Mouse (Mus musculus) midbrain, embryonic 12.5 days (tissue): ENCODE data around the gene Myo1b. TPM values are rescaled to one million over a fixed set of nuclear protein-coding genes. Genes with fewer than 3 reads are reported as not detected.

Source experiments
- ATAC-seq: fragments of 200-750 bp; cut with Nextera tagmentation; 2 replicates; pipeline ENCODE4 v1.8.0; 2017; ENCODE audit warnings: low read depth, moderate TSS enrichment, moderate library complexity; ENCODE audit not compliant: low FRiP score
- H3K27ac ChIP-seq: fragments of 300-500 bp; sonication (generic); replicated peaks from 2 replicates; pipeline ENCODE4 v1.5.1; 2016; ENCODE audit warnings: mild to moderate bottlenecking
- H3K27me3 ChIP-seq: fragments of 300-500 bp; sonication (generic); 2 replicates; pipeline ENCODE4 v1.6.1; 2016; ENCODE audit warnings: mild to moderate bottlenecking
- H3K36me3 ChIP-seq: fragments of 300-500 bp; sonication (generic); 2 replicates; pipeline ENCODE4 v1.6.1; 2016
- H3K4me1 ChIP-seq: fragments of 300-500 bp; sonication (generic); 2 replicates; pipeline ENCODE4 v1.6.1; 2016
- H3K4me2 ChIP-seq: fragments of 300-500 bp; sonication (generic); replicated peaks from 2 replicates; pipeline ENCODE4 v1.6.1; 2016; ENCODE audit warnings: mild to moderate bottlenecking, moderate library complexity
- H3K4me3 ChIP-seq: fragments of 300-500 bp; sonication (generic); 2 replicates; pipeline ENCODE4 v1.5.1; 2016; ENCODE audit warnings: mild to moderate bottlenecking
- H3K9ac ChIP-seq: fragments of 300-500 bp; sonication (generic); replicated peaks from 2 replicates; pipeline ENCODE4 v1.6.1; 2016; ENCODE audit warnings: mild to moderate bottlenecking, moderate library complexity
- H3K9me3 ChIP-seq: fragments of 300-500 bp; sonication (generic); 2 replicates; pipeline ENCODE4 v1.6.1; 2016; ENCODE audit warnings: mild to moderate bottlenecking
- WGBS: fragments of 180-500 bp; shearing (Covaris S2); methylation state at CpG from one replicate; pipeline ENCODE4 v1.1.7; 2016; 5-methylcytosine and 5-hydroxymethylcytosine counted together
- polyA plus RNA-seq: library from polyadenylated mRNA; unstranded; fragments of >200 nt; fragmentation: Nextera tagmentation; extraction: Ambion mirVana; gene quantifications from 2 replicates; pipeline ENCODE4 v1.2.1, GENCODE M21; 2016

Myo1b gene
- polyA plus RNA-seq, 1 experiment from 2014 or later: 115 TPM

DNA sequence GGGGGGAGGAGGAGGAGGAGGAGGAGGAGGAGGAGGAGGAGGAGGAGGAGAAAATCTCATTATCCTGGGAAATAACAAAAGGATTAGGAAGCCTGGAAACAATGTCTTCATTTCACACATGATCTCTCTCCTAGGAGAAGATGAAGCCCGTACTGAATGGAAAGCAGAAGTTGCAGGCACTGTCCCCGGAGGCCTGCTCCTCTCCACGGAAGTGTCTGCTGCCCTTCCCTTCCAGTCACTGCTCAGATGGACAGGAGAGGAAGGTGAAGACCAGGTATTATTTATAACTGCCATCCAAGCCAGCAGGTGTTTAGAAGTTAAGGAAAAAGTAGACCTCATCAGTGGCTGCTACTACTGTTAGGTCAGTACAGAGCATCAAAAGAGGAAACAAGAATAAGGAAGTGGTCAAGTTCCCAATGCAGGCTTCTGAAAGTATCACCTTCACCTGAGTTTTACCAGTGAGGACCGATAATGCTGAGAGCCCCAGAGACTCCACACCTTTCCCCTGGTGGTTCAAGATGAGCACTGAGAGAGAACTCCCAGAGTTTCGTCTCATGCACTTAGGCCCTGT is 110.7 kb downstream of the Myo1b start:
- no peak overlapping the region for H3K4me3 ChIP-seq
- H3K4me1 ChIP-seq: peaks cover 14% of the 10 kb centered on the region
- H3K9ac ChIP-seq: no peak overlapping the region
- H3K9me3 ChIP-seq: no peaks in the 10 kb centered on the region
- no peak overlapping the region for H3K4me2 ChIP-seq
- WGBS: 28% methylated on average over 5 of the region's 5 CpGs
- no peak overlapping the region for H3K27ac ChIP-seq
- 0 out of 2 replicates have a peak, but pooled peaks cover 5% of the 10 kb centered on the region for H3K36me3 ChIP-seq
- ATAC-seq: peak; percentile 54; the same call in 1 of the 2 replicates
- no peaks in the 10 kb centered on the region for H3K27me3 ChIP-seq

DNA sequence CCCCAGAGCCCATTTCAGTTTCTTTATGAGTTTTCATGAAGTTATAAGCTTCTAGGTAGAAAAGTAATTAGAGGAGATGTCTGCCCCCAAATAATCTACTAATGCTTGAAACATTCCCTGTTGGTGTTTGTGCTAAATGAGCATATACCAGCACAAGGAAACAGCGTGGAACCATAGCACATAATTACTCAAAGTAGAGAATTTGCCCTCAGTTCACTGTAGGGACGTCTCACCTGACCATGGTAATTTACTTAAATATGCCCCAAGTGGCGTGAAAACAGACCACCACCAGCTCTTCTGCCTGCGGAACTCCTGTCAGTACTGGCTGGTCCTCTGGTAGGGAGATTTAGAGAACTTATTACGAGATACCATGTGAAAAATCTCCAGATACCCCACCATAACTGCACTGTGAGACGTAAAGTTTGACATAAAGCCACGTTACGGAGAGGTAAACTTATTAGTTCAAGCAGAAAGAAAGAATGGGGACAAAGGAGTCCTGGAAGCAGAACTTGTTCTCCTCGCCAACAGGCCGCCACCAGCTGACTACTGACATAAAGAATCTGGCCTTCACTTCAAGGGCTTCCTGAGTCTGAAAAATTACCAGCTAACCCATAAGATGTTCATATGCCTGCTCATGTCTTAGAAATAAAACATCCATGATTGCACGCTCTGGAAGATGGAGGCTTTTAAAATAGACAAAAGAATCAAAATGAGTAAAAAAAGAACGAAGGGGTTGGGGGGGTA is 111.4 kb downstream of the Myo1b start:
- 42% methylated on average over 12 of the region's 12 CpGs for WGBS
- no peak overlapping the region for H3K27ac ChIP-seq

DNA sequence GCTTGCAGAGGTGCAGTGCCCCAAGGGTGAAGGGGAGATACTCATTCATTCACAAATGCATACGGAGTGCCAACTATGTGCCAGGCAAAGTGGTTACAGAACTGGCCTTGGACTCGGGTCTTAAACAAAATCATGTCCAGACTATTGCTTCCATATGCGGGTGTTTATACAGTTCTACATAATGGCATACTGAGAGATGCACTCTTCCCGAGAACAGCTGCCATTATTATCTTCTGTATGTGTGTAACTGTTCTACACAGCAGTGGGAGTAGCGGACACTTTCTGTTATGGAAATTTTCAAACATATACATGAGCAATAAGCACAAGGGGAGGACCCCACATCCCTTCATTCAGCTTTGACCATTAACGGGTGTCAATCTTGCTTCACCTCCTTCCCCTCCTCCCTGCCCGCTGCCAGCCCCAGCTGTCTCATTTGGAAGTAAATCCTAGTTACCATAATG is 117.8 kb downstream of the Myo1b start:
- H3K4me3 ChIP-seq: no peak overlapping the region
- peaks cover 15% of the 10 kb centered on the region for H3K4me1 ChIP-seq
- no peaks in the 10 kb centered on the region for H3K27me3 ChIP-seq
- H3K9me3 ChIP-seq: no peaks in the 10 kb centered on the region
- H3K9ac ChIP-seq: no peak overlapping the region
- peaks cover 7% of the 10 kb centered on the region for H3K36me3 ChIP-seq
- no peak overlapping the region for H3K4me2 ChIP-seq
- H3K27ac ChIP-seq: peak overlapping the region; percentile 43; the same call in 1 of the 2 replicates
- WGBS: 64% methylated on average over 7 of the region's 7 CpGs
- ATAC-seq: peak; percentile 44

More for the DNA sequence above, 111.4 kb downstream of the Myo1b start:
- H3K9ac ChIP-seq: no peak overlapping the region
- H3K27me3 ChIP-seq: no peaks in the 10 kb centered on the region
- no peak overlapping the region for H3K4me2 ChIP-seq
- no peaks in the 10 kb centered on the region for H3K9me3 ChIP-seq
- H3K4me1 ChIP-seq: peaks cover 14% of the 10 kb centered on the region
- no peak overlapping the region for H3K4me3 ChIP-seq
- ATAC-seq: no peak
- 0 out of 2 replicates have a peak, but pooled peaks cover 5% of the 10 kb centered on the region for H3K36me3 ChIP-seq

DNA sequence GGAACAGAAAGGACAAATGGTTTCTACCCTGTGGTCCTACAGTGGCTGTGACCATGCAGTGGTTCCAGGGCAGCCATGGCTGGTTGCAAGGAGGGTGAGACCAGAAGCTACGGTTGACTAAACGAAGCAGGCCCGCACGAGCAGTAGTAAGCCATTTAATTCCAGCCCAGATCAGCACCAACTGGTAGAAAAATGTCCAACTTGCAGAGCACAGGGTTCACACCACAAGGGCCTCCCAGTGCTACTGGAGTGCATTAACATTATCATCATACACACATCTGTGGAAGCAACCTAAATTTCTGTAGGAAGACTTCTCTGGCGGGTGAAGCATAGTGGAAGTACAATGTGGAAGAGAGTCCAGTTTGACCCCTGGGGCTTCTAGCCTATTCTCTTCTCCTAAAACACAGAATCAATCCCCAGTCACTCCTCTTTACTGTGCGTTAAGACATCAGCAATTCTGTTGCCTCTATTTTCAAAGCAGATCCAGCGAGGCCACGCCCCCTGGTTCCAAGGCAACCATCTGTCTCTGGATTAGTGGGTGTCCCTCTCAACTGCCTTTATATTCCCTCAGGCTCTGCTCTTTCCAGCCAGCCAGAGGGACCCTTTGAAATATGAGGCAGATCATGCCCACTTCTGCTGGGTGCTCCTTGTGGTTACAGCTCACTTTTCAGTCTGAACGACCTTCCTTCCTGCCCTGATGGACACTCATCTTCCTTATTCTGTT is 120.1 kb downstream of the Myo1b start:
- peak overlapping the region; percentile 64 for H3K27ac ChIP-seq
- 43% methylated on average over 9 of the region's 9 CpGs for WGBS
- peak; percentile 81 for ATAC-seq
- peaks cover 24% of the 10 kb centered on the region for H3K36me3 ChIP-seq
- no peak overlapping the region for H3K4me2 ChIP-seq
- H3K27me3 ChIP-seq: no peaks in the 10 kb centered on the region
- no peak overlapping the region for H3K4me3 ChIP-seq
- H3K9me3 ChIP-seq: no peaks in the 10 kb centered on the region; the same call in 1 of the 2 replicates
- no peak overlapping the region for H3K9ac ChIP-seq
- peaks cover 15% of the 10 kb centered on the region for H3K4me1 ChIP-seq

DNA sequence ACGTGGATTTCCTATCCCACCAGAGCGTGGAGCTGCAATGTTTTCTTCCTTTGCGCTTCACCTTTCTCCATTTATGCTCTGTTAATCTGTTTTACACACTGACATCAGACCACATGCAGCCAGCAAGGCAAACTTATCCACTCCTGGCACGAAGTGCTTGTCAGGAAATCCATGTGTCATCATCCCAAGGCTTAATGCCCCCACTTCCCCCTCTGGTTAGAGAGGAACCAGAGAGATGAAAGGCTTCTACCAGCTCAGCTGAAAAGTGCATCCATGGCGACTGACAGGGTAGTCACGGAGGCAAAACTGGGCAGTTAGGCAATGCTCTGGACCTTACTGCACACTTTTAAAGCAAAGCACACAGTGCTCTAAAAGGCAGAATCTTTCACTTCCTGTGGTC is 126.6 kb downstream of the Myo1b start:
- ATAC-seq: no peak
- H3K9me3 ChIP-seq: no peaks in the 10 kb centered on the region; the same call in 1 of the 2 replicates
- no peaks in the 10 kb centered on the region for H3K4me1 ChIP-seq
- H3K27me3 ChIP-seq: no peaks in the 10 kb centered on the region
- WGBS: 55% methylated on average over 6 of the region's 6 CpGs
- no peak overlapping the region for H3K9ac ChIP-seq
- no peak overlapping the region for H3K4me2 ChIP-seq
- H3K36me3 ChIP-seq: peaks cover 27% of the 10 kb centered on the region
- no peak overlapping the region for H3K4me3 ChIP-seq
- H3K27ac ChIP-seq: no peak overlapping the region

DNA sequence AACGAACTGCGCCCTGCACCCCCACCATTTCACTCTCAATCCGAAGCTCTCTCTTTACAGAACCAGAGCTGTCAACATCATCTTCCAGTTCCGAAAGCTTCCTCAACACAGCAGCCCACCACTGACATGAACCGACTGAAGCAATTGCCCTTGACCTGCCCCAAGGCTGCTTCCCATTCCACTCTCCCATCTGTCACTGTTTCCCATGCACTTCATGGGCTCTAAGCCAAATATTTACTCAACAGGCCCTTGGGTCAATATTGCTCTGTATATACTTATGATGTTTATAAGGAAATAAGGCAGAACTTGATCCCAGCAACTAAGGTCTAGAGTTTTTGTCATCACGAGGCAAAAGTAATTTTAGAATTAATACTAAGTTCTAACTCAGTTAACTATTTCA is 133.8 kb downstream of the Myo1b start:
- Histone ChIP-seq H3K27me3 (no peaks in the 10 kb centered on the region), H3K9ac (no peak overlapping the region), H3K9me3 (no peaks in the 10 kb centered on the region), H3K27ac (no peak overlapping the region), H3K4me2 (no peak overlapping the region), H3K36me3 (peaks cover 40% of the 10 kb centered on the region), H3K4me1 (no peaks in the 10 kb centered on the region), H3K4me3 (no peak overlapping the region)
- 72% methylated on average over 6 of the region's 6 CpGs for WGBS
- no peak for ATAC-seq

DNA sequence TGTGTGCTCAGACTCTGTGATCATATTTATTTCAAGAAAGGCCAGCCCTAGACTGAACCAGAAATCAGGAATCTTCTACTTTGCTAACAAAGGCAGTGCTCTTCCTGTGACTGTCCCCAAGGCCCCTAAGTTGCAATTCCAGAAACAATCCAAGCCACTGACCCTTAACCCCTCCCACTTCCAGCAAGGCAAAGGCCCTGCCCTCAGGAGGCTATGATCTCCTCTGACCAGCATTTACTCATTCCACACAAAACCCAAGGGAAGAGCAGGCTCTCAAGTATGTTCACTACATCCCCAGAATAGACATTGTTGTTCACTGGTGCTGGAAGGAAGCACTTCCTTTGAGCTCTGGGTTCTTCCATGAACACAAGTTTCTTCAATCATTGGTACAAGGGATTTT is 135.5 kb downstream of the Myo1b start:
- ATAC-seq: no peak
- Histone ChIP-seq H3K36me3 (peaks cover 53% of the 10 kb centered on the region), H3K4me1 (no peaks in the 10 kb centered on the region), H3K4me3 (no peak overlapping the region), H3K27me3 (no peaks in the 10 kb centered on the region), H3K4me2 (no peak overlapping the region), H3K27ac (no peak overlapping the region), H3K9me3 (no peaks in the 10 kb centered on the region), H3K9ac (no peak overlapping the region)

DNA sequence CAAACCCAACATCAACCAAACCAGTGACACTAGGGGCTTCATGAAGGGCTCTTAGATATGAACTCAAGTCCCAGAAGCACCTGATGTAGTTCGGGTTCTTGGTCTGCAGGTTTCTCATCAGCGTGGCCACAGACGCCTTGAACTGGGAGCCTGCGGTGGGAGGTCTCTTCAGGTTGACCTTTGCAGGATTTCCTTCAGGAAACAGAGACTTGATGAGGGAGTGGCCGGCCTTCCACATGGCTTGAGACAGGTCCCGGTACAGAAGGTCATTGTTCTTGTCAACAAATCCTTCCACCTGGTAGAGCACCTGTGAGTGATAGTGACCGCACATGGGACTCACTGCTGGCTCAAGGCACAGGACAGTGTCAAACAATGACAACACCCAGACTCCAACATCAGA is 137.6 kb downstream of the Myo1b start:
- no peak for ATAC-seq
- no peak overlapping the region for H3K9ac ChIP-seq
- no peaks in the 10 kb centered on the region for H3K27me3 ChIP-seq
- H3K27ac ChIP-seq: no peak overlapping the region
- H3K4me3 ChIP-seq: no peak overlapping the region
- no peak overlapping the region for H3K4me2 ChIP-seq
- H3K36me3 ChIP-seq: peaks cover 65% of the 10 kb centered on the region
- H3K9me3 ChIP-seq: no peaks in the 10 kb centered on the region
- no peaks in the 10 kb centered on the region for H3K4me1 ChIP-seq
- 94% methylated on average over 7 of the region's 7 CpGs for WGBS

DNA sequence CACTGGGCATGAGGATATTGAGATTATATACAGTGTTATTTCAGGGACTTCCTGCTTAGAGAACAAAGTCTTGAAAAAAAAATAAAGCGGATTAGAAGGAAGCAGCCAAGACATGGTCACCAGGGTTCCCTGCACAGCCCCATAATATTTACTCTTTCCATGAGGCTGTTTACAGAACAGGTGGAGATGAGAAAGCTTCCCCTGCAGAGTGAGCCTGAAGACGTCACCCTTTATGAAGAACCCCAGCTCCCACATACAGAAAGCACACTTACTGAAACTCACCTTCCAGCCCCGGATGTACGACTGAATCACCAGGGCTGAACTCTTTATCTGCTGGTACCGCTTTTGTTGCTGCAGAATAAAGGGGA is 145.4 kb downstream of the Myo1b start:
- H3K36me3 ChIP-seq: peaks cover 79% of the 10 kb centered on the region
- WGBS: 88% methylated on average over 5 of the region's 5 CpGs

DNA sequence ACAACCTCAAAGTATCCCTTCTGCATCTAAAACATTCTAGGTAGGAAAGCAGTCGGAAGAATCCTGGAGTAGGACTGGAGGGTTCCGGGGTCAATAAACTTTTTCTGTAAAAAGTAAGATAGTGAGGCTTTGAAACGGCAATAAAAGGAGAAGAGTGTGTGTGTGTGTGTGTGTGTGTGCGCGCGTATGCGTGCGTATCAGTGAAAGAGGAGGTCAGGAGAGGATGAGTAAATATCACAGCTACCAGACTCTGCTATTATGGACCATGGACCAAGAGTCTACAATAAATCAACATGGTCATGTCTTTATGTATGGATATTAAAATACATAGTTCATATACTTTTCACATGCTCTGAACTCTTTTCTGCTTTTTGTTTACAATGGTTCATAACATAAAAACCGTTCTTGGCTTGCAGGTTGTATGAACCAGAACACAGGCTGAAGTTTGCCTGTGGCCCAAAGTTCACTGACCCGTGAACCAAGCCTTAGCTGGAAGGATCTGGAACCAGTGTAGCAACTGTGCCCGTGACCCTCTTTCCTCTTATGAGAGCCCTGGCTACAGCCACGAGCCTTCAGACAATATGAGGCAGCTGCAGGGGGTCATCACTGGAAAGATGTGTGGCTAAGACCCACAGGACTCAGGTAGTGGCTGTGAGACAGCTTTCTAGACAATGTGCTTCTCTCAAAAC is 145.9 kb downstream of the Myo1b start:
- H3K27me3 ChIP-seq: no peaks in the 10 kb centered on the region
- H3K27ac ChIP-seq: no peak overlapping the region
- no peaks in the 10 kb centered on the region for H3K9me3 ChIP-seq
- no peak overlapping the region for H3K4me3 ChIP-seq
- 88% methylated on average over 12 of the region's 12 CpGs for WGBS
- peaks cover 73% of the 10 kb centered on the region for H3K36me3 ChIP-seq
- no peaks in the 10 kb centered on the region for H3K4me1 ChIP-seq
- no peak overlapping the region for H3K9ac ChIP-seq
- H3K4me2 ChIP-seq: no peak overlapping the region
- ATAC-seq: no peak

More for the DNA sequence above, 145.4 kb downstream of the Myo1b start:
- H3K9me3 ChIP-seq: no peaks in the 10 kb centered on the region
- no peak overlapping the region for H3K27ac ChIP-seq
- H3K27me3 ChIP-seq: no peaks in the 10 kb centered on the region
- ATAC-seq: no peak
- no peaks in the 10 kb centered on the region for H3K4me1 ChIP-seq
- H3K4me2 ChIP-seq: no peak overlapping the region
- no peak overlapping the region for H3K4me3 ChIP-seq
- H3K9ac ChIP-seq: no peak overlapping the region

DNA sequence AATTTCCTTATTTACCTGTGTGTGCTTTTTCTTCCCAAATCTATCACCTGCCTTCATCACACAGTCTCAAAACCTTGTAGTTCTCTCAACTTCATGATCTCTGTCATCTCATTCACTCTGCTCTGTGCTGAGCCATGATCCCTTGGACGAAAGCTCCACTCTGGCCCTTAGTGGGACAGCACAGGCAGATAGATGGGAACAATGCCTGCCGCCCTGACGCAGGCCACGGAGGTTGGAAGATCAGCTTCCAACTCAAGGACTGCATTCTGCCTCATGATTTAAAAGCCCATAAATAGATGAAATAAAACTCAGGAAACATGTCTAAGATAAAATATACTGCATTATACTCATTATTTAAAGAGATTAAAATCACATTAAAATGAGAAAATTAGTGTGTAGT is 149.6 kb downstream of the Myo1b start:
- Histone ChIP-seq H3K4me3 (no peak overlapping the region), H3K9me3 (no peaks in the 10 kb centered on the region), H3K27me3 (no peaks in the 10 kb centered on the region), H3K27ac (no peak overlapping the region), H3K4me1 (no peaks in the 10 kb centered on the region), H3K4me2 (no peak overlapping the region), H3K36me3 (peaks cover 59% of the 10 kb centered on the region), H3K9ac (no peak overlapping the region)
- 94% methylated on average over 4 of the region's 4 CpGs for WGBS
- ATAC-seq: no peak

DNA sequence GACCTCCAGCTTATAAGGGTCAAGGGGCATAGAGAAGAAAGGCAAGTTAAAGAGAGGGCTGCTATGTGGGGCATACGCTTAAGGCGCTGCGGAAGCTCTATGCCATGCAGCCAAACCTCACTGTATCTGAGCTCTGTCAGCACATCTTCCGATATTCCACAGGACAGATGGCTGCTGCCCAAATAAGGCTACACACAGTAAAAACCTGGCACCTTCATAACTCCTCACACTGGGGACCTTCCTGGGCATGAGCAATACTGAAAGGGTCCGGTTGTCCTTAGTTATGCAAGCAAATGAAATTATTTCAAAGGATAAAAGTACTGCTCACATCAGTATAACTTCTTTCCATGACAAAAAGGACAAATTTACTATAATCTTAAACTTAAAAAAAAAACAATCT is 150.7 kb downstream of the Myo1b start:
- Histone ChIP-seq H3K4me3 (no peak overlapping the region), H3K4me2 (no peak overlapping the region), H3K4me1 (no peaks in the 10 kb centered on the region), H3K9me3 (no peaks in the 10 kb centered on the region), H3K9ac (no peak overlapping the region), H3K27me3 (no peaks in the 10 kb centered on the region), H3K36me3 (peaks cover 57% of the 10 kb centered on the region), H3K27ac (no peak overlapping the region)
- ATAC-seq: no peak
- WGBS: 93% methylated on average over 5 of the region's 5 CpGs
